Mouse (Mus musculus) forebrain, postnatal 0 days (tissue): ENCODE measurements around the gene Sema4b. TPM values are rescaled to one million over a fixed set of nuclear protein-coding genes. Genes with fewer than 3 reads are reported as not detected.

Experiments
- ATAC-seq: fragments of 200-750 bp; cut with Nextera tagmentation; 2 replicates; pipeline ENCODE4 v1.8.0; 2017; ENCODE audit warnings: mild to moderate bottlenecking, moderate library complexity
- DNase-seq: peaks from one replicate; pipeline ENCODE4 v3.0.0-alpha.2; 2015
- H3K27ac ChIP-seq: fragments of 300-500 bp; sonication (generic); 2 replicates; pipeline ENCODE4 v1.5.1; 2014; ENCODE audit warnings: low read depth, mild to moderate bottlenecking, antibody characterized with exemption, low read length, moderate library complexity, mixed read lengths
- H3K27me3 ChIP-seq: fragments of 300-500 bp; sonication (generic); 2 replicates; pipeline ENCODE4 v1.6.1; 2014; ENCODE audit warnings: mild to moderate bottlenecking, low read length, mixed read lengths; ENCODE audit not compliant: insufficient read depth
- H3K36me3 ChIP-seq: fragments of 300-500 bp; sonication (generic); 2 replicates; pipeline ENCODE4 v1.6.1; 2014; ENCODE audit warnings: mild to moderate bottlenecking, moderate library complexity; ENCODE audit not compliant: insufficient read depth
- H3K4me1 ChIP-seq: fragments of 300-500 bp; sonication (generic); 2 replicates; pipeline ENCODE4 v1.6.1; 2014; ENCODE audit warnings: antibody characterized with exemption; ENCODE audit not compliant: insufficient read depth
- H3K4me2 ChIP-seq: fragments of 300-500 bp; sonication (generic); 2 replicates; pipeline ENCODE4 v1.6.1; 2014; ENCODE audit warnings: low read depth, mild to moderate bottlenecking, moderate library complexity
- H3K4me3 ChIP-seq: fragments of 300-500 bp; sonication (generic); 2 replicates; pipeline ENCODE4 v1.5.1; 2014; ENCODE audit warnings: low read depth, low read length, mixed read lengths
- H3K9ac ChIP-seq: fragments of 300-500 bp; sonication (generic); 2 replicates; pipeline ENCODE4 v1.6.1; 2014; ENCODE audit warnings: mild to moderate bottlenecking
- H3K9me3 ChIP-seq: fragments of 300-500 bp; sonication (generic); 2 replicates; pipeline ENCODE4 v1.6.1; 2016; ENCODE audit warnings: low read length
- CTCF ChIP-seq: sonication (generic); IDR thresholded peaks from 2 replicates; pipeline ENCODE4 v1.5.1; 2016; ENCODE audit warnings: antibody characterized with exemption, control low read depth, low read depth
- WGBS: fragments of 180-500 bp; shearing (Covaris S2); extraction: QIAGEN DNeasy Blood & Tissue Kit; methylation state at CpG from one replicate; pipeline ENCODE4 v1.1.7; 2014; 5-methylcytosine and 5-hydroxymethylcytosine counted together
- polyA plus RNA-seq: library from polyadenylated mRNA; unstranded; fragments of >200 nt; fragmentation: Nextera tagmentation; extraction: Ambion mirVana; gene quantifications from 2 replicates; pipeline ENCODE4 v1.2.1, GENCODE M21; 2015
- total RNA-seq: library from RNA; depleted of rRNA; stranded (reverse); fragments of >200 nt; gene quantifications from 2 replicates; pipeline ENCODE4 v1.2.3, GENCODE M21; 2014

Gene Sema4b
- total and polyA plus RNA-seq, 2 experiments from 2014 or later: 22.4 to 35.6 TPM

GRCm38 (mm10) chr7:80213604-80214003, 27.0 kb downstream of the Sema4b start:
- ATAC-seq: no peak
- no peak overlapping the region for H3K4me2 ChIP-seq
- WGBS: 90% methylated on average over 7 of the region's 7 CpGs

GRCm38 (mm10) chr7:80214459-80214858, 27.8 kb downstream of the Sema4b start:
- no peak overlapping the region for H3K4me3 ChIP-seq
- H3K9ac ChIP-seq: no peak overlapping the region
- no peak for TF ChIP-seq CTCF
- no peak for ATAC-seq
- no peak overlapping the region for H3K4me2 ChIP-seq
- no peak overlapping the region for H3K27ac ChIP-seq
- H3K4me1 ChIP-seq: no peaks in the 10 kb centered on the region
- WGBS: 75% methylated on average over 8 of the region's 8 CpGs
- peaks cover 48% of the 10 kb centered on the region for H3K36me3 ChIP-seq
- no peak for DNase-seq
- no peaks in the 10 kb centered on the region for H3K27me3 ChIP-seq
- no peaks in the 10 kb centered on the region for H3K9me3 ChIP-seq

More at GRCm38 (mm10) chr7:80213604-80214003, 27.0 kb downstream of the Sema4b start:
- Histone ChIP-seq H3K36me3 (peaks cover 39% of the 10 kb centered on the region), H3K9ac (no peak overlapping the region), H3K4me1 (no peaks in the 10 kb centered on the region), H3K9me3 (no peaks in the 10 kb centered on the region), H3K27me3 (no peaks in the 10 kb centered on the region), H3K27ac (no peak overlapping the region), H3K4me3 (no peak overlapping the region)
- DNase-seq: no peak
- TF ChIP-seq CTCF: no peak

- ATAC-seq: peak; percentile 93
- Histone ChIP-seq H3K27ac (peak overlapping the region; percentile 59), H3K9me3 (no peaks in the 10 kb centered on the region), H3K4me3 (no peak overlapping the region), H3K36me3 (peaks cover 57% of the 10 kb centered on the region), H3K4me1 (no peaks in the 10 kb centered on the region), H3K4me2 (no peak overlapping the region), H3K27me3 (no peaks in the 10 kb centered on the region), H3K9ac (peak overlapping the region; percentile 35)
- DNase-seq: peak; percentile 86
- 14% methylated on average over 4 of the region's 4 CpGs for WGBS
- peak; percentile 89 for TF ChIP-seq CTCF
These were observed 28.8 kb downstream of the Sema4b start for GRCm38 (mm10) chr7:80215398-80215797.

- Histone ChIP-seq H3K4me1 (no peaks in the 10 kb centered on the region), H3K4me3 (no peak overlapping the region), H3K4me2 (no peak overlapping the region), H3K9ac (no peak overlapping the region), H3K27me3 (no peaks in the 10 kb centered on the region), H3K9me3 (no peaks in the 10 kb centered on the region), H3K27ac (no peak overlapping the region), H3K36me3 (peaks cover 68% of the 10 kb centered on the region)
- 69% methylated on average over 8 of the region's 8 CpGs for WGBS
- peak; percentile 61 for ATAC-seq
- DNase-seq: peak; percentile 57
- TF ChIP-seq CTCF: peak; percentile 21; the same call in 1 of the 2 replicates
These were observed 29.9 kb downstream of the Sema4b start for GRCm38 (mm10) chr7:80216566-80216965.

DNA sequence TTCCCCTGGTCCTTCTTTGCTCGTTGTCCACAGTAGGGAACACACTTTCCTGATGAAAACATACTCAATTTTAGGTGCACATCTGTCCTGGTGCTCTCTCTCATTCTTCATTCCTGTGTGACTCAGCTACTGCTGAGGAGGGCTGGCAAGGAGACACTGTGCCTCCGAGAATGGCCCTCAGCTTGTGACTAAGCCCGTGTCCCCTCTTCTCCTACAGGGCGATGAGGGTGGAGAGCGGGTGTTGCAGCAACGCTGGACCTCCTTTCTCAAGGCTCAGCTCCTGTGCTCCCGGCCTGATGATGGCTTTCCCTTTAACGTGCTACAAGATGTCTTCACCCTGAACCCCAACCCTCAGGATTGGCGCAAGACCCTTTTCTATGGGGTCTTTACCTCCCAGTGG, 32.0 kb downstream of the Sema4b start:
- H3K9me3 ChIP-seq: no peaks in the 10 kb centered on the region
- ATAC-seq (no peak), DNase-seq (no peak)
- H3K4me3 ChIP-seq: no peak overlapping the region
- 93% methylated on average over 9 of the region's 9 CpGs for WGBS
- no peaks in the 10 kb centered on the region for H3K27me3 ChIP-seq
- H3K36me3 ChIP-seq: peaks cover 67% of the 10 kb centered on the region
- no peak overlapping the region for H3K4me2 ChIP-seq
- TF ChIP-seq CTCF: no peak
- no peak overlapping the region for H3K27ac ChIP-seq
- no peaks in the 10 kb centered on the region for H3K4me1 ChIP-seq
- H3K9ac ChIP-seq: no peak overlapping the region

DNA sequence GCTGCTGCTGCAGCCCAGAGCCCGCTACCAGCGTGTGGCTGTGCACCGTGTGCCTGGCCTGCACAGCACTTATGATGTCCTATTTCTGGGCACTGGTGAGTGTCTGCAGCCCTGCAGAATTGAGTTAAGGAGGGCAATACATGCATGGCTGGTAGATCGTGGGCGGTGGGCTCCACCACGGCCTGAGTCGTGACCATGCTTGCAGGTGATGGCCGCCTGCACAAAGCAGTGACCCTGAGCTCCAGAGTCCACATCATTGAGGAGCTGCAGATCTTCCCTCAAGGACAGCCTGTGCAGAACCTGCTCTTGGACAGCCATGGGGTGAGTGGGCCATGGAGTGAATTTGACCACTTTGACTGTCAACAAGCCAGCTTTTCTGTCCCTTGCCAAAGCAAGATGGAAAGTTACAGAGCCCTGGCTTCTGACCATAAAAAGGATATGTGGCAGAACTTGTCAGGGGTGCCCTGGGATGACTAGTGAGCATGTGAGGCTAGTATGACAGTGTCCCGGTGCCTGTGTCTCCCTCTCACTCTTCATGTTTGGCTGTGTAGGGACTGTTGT, 33.7 kb downstream of the Sema4b start:
- ATAC-seq: no peak
- H3K4me1 ChIP-seq: no peaks in the 10 kb centered on the region
- no peak overlapping the region for H3K9ac ChIP-seq
- no peak for TF ChIP-seq CTCF
- no peak overlapping the region for H3K4me3 ChIP-seq
- peaks cover 83% of the 10 kb centered on the region for H3K36me3 ChIP-seq
- no peak overlapping the region for H3K4me2 ChIP-seq
- no peaks in the 10 kb centered on the region for H3K27me3 ChIP-seq
- no peak for DNase-seq
- 96% methylated on average over 9 of the region's 9 CpGs for WGBS
- H3K27ac ChIP-seq: no peak overlapping the region
- no peaks in the 10 kb centered on the region for H3K9me3 ChIP-seq

DNA sequence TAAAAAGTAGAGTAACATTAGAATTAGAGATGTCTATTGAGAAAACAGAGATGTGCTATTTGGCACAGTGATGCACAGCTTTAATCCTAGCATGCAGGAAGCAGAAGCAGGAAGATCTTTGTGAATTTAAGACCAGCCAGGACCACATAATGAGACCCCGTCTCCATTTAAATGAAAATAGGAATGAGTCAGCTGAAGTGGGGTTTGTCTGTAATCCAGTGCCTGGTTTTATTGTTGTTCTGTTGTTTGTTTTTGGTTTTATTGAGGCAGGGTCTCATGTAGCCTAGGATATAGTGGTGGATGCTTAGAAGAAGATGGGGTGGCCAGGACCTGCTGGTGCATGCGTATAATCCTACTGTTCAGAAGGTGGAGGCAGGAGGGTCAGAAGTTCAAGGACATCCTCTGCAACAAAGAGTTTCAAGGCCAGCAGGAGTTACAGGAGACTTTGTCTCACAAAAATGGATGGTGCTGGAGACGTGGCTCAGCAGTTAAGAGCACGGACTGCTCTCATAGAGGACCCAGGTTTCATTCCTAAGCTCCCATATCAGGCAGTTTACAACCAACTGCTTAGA, 34.6 kb downstream of the Sema4b start:
- H3K9me3 ChIP-seq: no peaks in the 10 kb centered on the region
- H3K27ac ChIP-seq: no peak overlapping the region
- H3K9ac ChIP-seq: no peak overlapping the region
- no peaks in the 10 kb centered on the region for H3K27me3 ChIP-seq
- no peaks in the 10 kb centered on the region for H3K4me1 ChIP-seq
- no peak for ATAC-seq
- no peak overlapping the region for H3K4me2 ChIP-seq
- no peak overlapping the region for H3K4me3 ChIP-seq
- WGBS: 92% methylated on average over 4 of the region's 4 CpGs
- DNase-seq: no peak
- no peak for TF ChIP-seq CTCF
- H3K36me3 ChIP-seq: peaks cover 80% of the 10 kb centered on the region
